Mouse (Mus musculus): ENCODE results near the gene Rem2. TPM values are rescaled to one million over a fixed set of nuclear protein-coding genes. Genes with fewer than 3 reads are reported as not detected.

The Rem2 gene
- total and polyA plus RNA-seq, 3 experiments = 4.8 to 38.8 TPM; not detected in 1

GRCm38 (mm10) chr14:54442548-54442947, 33.4 kb upstream of the Rem2 start:
- no peak for TF ChIP-seq RCOR1 (IDR thresholded peaks at IDR 0.05; ENCODE audit: low read depth, low read length)
- no peak for TF ChIP-seq SMC3 (IDR thresholded peaks at IDR 0.05; ENCODE audit: low read depth, low read length)
- TF ChIP-seq NELFE (IDR thresholded peaks at IDR 0.05; ENCODE audit: low read depth, low read length) = no peak
- no peak for TF ChIP-seq POLR2AphosphoS5 (IDR thresholded peaks at IDR 0.05; ENCODE audit: borderline replicate concordance, low read depth, low read length)
- no peak for TF ChIP-seq MAFK (IDR thresholded peaks at IDR 0.05; ENCODE audit: borderline replicate concordance, low read depth, low read length)
- TF ChIP-seq ZKSCAN1 (IDR thresholded peaks at IDR 0.05; ENCODE audit: low read depth, low read length) = no peak
- no peak for TF ChIP-seq KAT2A (conservative IDR thresholded peaks at IDR 0.05; ENCODE audit: low read depth, low read length)
- TF ChIP-seq MYC (IDR thresholded peaks at IDR 0.05; ENCODE audit: low read depth, low read length) = no peak
- TF ChIP-seq ETS1 (IDR thresholded peaks at IDR 0.05; ENCODE audit: low read depth, low read length) = no peak
- no peaks in the 10 kb centered on the region for H3K27me3 ChIP-seq (ENCODE audit: control insufficient read depth in 1 of 2, insufficient read depth in 2 of 2, low read length in 2 of 2)
- no peak overlapping the region for H3K9ac ChIP-seq (ENCODE audit: control insufficient read depth, low read depth, low read length, poor library complexity, severe bottlenecking)
- H3K4me3 ChIP-seq (ENCODE audit: control insufficient read depth in 1 of 2, insufficient read depth in 1 of 2, low read depth in 2 of 2, low read length in 2 of 2) = no peak overlapping the region
- no peaks in the 10 kb centered on the region for H3K9me3 ChIP-seq (replicated peaks; ENCODE audit: insufficient read depth, low read length)
- H3K36me3 ChIP-seq (ENCODE audit: control insufficient read depth in 1 of 2, insufficient read depth in 2 of 2, low read length in 2 of 2) = peaks cover 0 to 11% of the 10 kb centered on the region in 2 experiments; a peak in 2 of 4 replicates
- H3K27ac ChIP-seq (ENCODE audit: control insufficient read depth, low read depth, low read length) = no peak overlapping the region
- no peaks in the 10 kb centered on the region for H3K79me2 ChIP-seq (ENCODE audit: control insufficient read depth, insufficient read depth, low read length, poor library complexity)
- DNase-seq (ENCODE audit: low read depth, low spot score) = no peak
- peaks cover 4 to 18% of the 10 kb centered on the region in 2 experiments for H3K4me1 ChIP-seq (ENCODE audit: control insufficient read depth in 1 of 2, insufficient read depth in 2 of 2, low read length in 2 of 2)

- Histone ChIP-seq H3K4me3 (ENCODE audit: control insufficient read depth in 1 of 2, insufficient read depth in 1 of 2, low read depth in 2 of 2, low read length in 2 of 2) (no peak overlapping the region), H3K9me3 (replicated peaks; ENCODE audit: insufficient read depth, low read length) (no peaks in the 10 kb centered on the region), H3K27ac (ENCODE audit: control insufficient read depth, low read depth, low read length) (no peak overlapping the region), H3K27me3 (ENCODE audit: control insufficient read depth in 1 of 2, insufficient read depth in 2 of 2, low read length in 2 of 2) (no peaks in the 10 kb centered on the region), H3K36me3 (ENCODE audit: control insufficient read depth in 1 of 2, insufficient read depth in 2 of 2, low read length in 2 of 2) (peaks cover 0 to 11% of the 10 kb centered on the region in 2 experiments; a peak in 2 of 4 replicates), H3K4me1 (ENCODE audit: control insufficient read depth in 1 of 2, insufficient read depth in 2 of 2, low read length in 2 of 2) (peaks cover 6 to 20% of the 10 kb centered on the region in 2 experiments), H3K9ac (ENCODE audit: control insufficient read depth, low read depth, low read length, poor library complexity, severe bottlenecking) (no peak overlapping the region), H3K79me2 (ENCODE audit: control insufficient read depth, insufficient read depth, low read length, poor library complexity) (no peaks in the 10 kb centered on the region)
- no peak for DNase-seq (ENCODE audit: low read depth, low spot score)
- no peak for TF ChIP-seq BHLHE40 (IDR thresholded peaks at IDR 0.05; ENCODE audit: borderline replicate concordance, low read depth, low read length)
- no peak for TF ChIP-seq NRF1 (IDR thresholded peaks at IDR 0.05; ENCODE audit: insufficient read depth, low read depth, low read length, poor library complexity, severe bottlenecking)
- no peak for TF ChIP-seq ZKSCAN1 (IDR thresholded peaks at IDR 0.05; ENCODE audit: low read depth, low read length)
- no peak for TF ChIP-seq POLR2AphosphoS2 (IDR thresholded peaks at IDR 0.05; ENCODE audit: low read length)
- no peak for TF ChIP-seq MXI1 (IDR thresholded peaks at IDR 0.05; ENCODE audit: low read depth, low read length)
- TF ChIP-seq TBP (IDR thresholded peaks at IDR 0.05; ENCODE audit: low read depth, low read length) = no peak
- no peak for TF ChIP-seq ETS1 (IDR thresholded peaks at IDR 0.05; ENCODE audit: low read depth, low read length)
- TF ChIP-seq MYC (IDR thresholded peaks at IDR 0.05; ENCODE audit: low read depth, low read length) = no peak
- no peak for TF ChIP-seq GABPA (IDR thresholded peaks at IDR 0.05; ENCODE audit: low read depth, low read length)
- no peak for TF ChIP-seq NELFE (IDR thresholded peaks at IDR 0.05; ENCODE audit: low read depth, low read length)
- TF ChIP-seq ZMIZ1 (IDR thresholded peaks at IDR 0.05; ENCODE audit: low read depth, low read length) = no peak
- TF ChIP-seq RCOR1 (IDR thresholded peaks at IDR 0.05; ENCODE audit: low read depth, low read length) = no peak
- TF ChIP-seq GATA1 (IDR thresholded peaks at IDR 0.05; ENCODE audit: low read depth, low read length) = no peak
- TF ChIP-seq MAFK (IDR thresholded peaks at IDR 0.05; ENCODE audit: borderline replicate concordance, low read depth, low read length) = no peak
- TF ChIP-seq ZC3H11A (IDR thresholded peaks at IDR 0.05; ENCODE audit: low read depth, low read length) = no peak
- no peak for TF ChIP-seq JUND (IDR thresholded peaks at IDR 0.05; ENCODE audit: low read depth, low read length)
These were observed 32.7 kb upstream of the Rem2 start for GRCm38 (mm10) chr14:54443196-54443595.

Measured in MEL (cell line).